Mouse (Mus musculus): ENCODE measurements around the gene Asphd1. TPM values are rescaled to one million over a fixed set of nuclear protein-coding genes. Genes with fewer than 3 reads are reported as not detected.

Gene Asphd1
- under 1 TPM in 1 of 4 experiments, not detected in 3; 0.19 TPM for total RNA-seq (2022)

- peak; percentile 6 for DNase-seq (ENCODE audit: low spot score)
Observed at GRCm38 (mm10) chr7:126949403-126949792, at the start of gene Asphd1. Asphd1 (minus strand) TSS chr7:126949582.

DNA sequence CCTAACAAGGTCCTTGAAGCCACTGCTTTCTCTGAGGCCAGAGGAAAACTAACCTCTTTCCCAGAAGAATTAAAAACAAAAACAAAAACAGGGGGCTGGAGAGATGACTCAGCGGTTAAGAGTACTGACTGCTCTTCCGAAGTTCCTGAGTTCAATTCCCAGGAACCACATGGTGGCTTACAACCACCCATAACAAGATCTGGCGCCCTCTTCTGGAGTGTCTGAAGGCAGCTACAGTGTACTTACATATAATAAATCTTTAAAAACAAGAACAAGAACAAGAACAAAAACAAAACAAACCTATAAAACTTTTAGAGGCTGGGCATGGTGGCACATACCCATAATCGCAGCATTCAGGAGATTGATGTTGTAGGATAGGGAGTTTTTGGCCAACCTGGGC is 47.1 kb upstream of the Asphd1 start:
- DNase-seq (ENCODE audit: low spot score): no peak

DNA sequence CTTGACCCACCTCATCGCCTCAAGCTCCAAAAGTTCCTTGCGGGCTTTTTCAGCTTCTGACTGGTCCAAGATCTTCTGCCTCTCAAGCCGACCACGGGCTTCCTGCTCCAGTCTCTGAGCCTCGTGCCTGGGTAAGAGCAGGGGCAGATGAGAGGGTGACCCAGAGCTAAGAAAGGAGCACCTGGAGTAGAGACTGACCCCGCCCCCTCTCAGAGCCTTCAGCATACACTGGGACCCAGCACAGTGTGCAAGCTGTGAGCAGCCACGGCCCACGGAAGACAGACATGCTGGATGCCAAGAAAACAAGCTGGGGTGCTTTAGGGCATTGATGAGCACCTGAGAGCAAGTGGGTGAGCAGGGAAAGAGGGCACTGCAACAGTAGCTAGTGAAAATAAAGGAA is 39.4 kb upstream of the Asphd1 start:
- no peak for DNase-seq (ENCODE audit: low spot score)

- no peak for DNase-seq (ENCODE audit: low spot score)
Observed at GRCm38 (mm10) chr7:126986319-126986718, 36.9 kb upstream of the Asphd1 start.

GRCm38 (mm10) chr7:126984667-126985444 is 35.5 kb upstream of the Asphd1 start:
- DNase-seq (ENCODE audit: low spot score): no peak

DNA sequence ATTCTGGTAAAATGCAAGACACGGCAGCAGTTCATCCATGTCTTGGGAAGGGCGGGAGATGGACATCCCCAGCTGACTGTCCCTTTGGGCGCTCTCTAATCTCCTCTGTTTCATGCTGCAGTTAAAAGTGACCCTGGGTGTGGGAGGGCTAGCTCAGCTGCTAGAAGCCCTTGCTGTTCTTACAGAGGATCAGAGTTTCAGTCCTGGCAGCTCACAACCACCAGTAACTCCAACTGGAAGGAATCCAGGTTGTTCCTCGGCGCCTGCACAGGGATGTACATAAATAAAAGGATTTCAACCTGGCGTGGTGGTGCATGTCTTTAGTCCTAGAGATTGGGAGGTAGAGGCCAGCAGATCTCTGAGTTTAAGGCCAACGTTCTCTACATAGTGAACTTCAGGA is 33.7 kb upstream of the Asphd1 start:
- DNase-seq (ENCODE audit: low spot score): no peak

DNA sequence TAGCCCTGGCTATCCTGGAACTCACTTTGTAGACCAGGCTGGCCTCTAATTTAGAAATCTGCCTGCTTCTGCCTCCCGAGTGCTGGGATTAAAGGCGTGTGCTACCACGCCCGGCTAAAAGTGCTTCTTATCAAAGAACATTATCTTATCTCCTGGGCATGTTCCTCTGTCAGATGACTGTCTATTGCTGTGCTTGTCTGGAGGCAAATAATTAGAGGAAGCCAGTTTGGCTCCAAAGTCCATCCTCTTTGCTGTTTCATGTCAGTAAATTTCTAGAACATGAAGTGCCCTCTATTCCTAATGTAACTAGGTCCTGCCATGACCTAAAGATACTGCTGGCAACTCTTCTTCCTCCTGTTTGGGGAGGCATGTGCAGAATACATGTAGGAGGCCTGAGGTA is 32.7 kb upstream of the Asphd1 start:
- no peak for DNase-seq (ENCODE audit: low spot score)

DNA sequence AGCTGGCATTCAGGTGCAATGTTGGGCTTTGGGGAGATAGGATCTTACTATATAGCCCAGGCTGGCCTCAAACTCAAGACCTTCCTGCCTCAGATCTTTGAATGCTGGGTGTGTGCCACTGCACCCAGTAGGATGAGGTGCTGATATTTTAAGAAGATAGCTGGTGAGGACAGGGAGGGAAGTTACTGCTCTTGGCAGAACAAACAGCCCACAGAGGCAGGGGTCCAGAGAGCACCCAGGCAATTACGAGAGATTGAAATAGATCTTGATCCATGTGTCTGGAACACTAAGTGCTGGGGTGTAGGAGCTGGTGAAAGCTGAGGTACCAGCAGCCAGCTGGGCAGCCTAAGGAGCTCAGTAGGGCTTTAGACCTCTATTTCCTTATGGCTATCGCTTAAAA is 32.2 kb upstream of the Asphd1 start:
- DNase-seq (ENCODE audit: low spot score): no peak

- DNase-seq (ENCODE audit: low spot score): no peak
Observed at GRCm38 (mm10) chr7:126978841-126979240, 29.5 kb upstream of the Asphd1 start.

DNA sequence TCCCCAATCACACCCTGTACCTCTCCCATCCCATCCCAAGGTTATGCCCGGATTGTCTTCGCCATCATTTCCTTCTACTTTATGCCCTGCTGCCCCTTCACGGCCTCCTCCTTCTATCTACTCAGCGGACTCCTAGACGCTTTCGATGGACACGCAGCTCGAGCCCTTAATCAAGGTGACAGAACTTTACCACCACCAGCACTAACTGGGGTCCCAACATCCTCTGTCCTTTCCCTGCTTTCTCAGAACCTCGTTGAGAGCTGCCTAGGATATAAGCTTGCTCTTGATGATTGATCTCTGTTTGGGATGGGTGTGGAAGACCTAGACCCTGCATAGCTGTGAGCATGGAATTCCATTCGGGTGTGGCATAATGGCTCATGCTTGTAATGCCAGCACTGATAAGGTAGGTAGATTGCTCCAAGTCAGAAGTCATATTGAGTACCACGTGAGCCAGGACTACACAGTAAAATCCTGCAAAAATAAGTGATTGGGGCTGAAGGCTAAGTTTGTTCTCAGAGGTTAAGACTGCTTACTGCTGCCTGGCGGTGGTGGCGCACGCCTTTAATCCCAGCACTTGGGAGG is 27.6 kb upstream of the Asphd1 start:
- DNase-seq (ENCODE audit: low spot score): no peak

DNA sequence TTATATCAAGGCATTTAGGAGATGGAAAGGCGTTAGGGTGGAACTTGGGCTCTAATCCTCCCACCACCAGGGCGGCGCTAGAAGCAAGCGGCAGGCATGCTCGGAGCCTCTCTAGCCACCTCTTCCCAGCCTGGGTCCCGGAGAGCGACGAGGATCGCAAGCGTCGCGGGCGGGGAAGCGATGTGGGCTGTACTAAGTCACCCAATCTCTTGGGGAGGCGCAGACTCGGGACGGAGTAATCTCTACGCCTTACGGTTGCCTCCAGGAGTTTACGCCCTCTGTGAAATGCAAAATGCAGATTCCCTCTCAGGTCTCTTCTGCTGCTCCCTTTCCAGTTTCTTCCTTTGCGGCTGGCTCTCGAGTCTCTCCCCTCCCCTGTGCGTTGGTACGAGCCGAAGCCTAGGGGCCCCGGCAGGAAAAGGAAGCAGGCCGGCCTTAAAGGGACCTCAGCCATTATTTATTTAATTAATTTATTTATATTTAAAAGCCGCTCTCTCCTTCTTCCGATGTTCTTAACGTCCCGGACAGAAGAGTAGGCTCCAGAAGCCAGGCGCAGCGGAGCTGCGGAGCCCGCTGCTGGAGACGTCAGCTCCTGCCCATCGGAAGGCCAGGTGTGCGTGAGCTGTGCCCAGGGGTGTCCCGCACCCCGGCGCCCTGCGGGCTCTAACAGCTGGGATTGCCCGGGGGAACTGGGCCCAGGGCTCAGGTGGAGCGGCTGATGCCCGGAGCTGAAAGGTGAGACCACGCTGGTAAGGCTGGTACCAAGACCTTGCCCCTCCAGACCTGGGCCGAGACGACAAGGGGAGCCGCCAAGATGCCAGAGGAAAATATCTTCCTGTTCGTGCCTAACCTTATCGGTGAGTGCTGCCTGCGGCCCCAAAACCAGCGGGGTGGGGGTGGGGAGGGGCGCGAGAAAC is 26.8 kb upstream of the Asphd1 start, which contains the start of gene Cdiptos:
TSS of gene Cdiptos (minus strand) at position 149 of the 917 bp plus-strand sequence.
- DNase-seq (ENCODE audit: low spot score): peak; percentile 96

DNA sequence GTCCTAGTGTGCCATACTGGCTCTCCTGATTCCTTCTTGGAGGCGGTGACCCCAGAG is 26.3 kb upstream of the Asphd1 start, which contains the start of gene Cdipt:
TSS of gene Cdipt (plus strand) at position 22 of the 57 bp plus-strand sequence.
- DNase-seq (ENCODE audit: low spot score): no peak

DNA sequence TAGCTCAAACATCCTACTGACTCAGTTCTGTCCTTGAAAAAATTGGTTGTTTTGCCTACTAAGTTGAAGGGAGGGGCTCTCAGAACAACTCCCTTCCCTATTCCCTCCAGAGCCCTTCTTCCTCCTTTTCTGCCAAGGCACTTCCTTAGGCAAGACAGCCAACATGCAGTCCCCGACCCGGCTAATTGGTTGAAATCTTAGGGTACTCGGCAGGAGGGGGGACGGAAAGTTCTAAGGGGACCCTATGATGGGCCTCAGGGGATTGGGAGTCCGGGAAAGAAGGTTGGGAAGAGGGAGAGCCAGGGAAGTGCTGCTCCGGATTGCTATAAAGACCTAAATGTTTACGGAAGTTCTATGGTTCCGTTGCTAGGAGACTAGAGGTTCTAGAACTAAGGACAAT is 26.1 kb upstream of the Asphd1 start:
- DNase-seq (ENCODE audit: low spot score): peak; percentile 64

GRCm38 (mm10) chr7:126967361-126967760 is 18.0 kb upstream of the Asphd1 start:
- DNase-seq (ENCODE audit: low spot score): no peak

DNA sequence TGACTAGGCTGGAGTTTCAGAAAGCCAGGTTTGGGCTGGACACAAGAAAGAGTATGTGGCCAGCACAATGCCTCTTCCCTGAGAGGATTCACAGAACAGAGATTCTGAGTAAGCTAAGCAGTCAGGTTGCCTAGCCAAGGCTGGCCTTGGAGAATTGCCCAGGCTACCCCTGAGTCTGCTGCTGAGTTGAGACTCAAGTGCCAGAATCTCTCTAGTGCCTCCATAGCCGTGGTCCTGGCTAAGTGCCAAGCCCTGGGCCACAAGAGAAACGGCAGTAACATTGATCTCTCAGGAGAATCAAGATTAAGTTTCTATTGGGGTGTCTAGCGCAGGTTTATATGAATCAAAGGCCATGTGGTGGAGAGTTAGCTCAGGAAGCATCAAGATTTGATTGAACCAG is 16.2 kb upstream of the Asphd1 start:
- DNase-seq (ENCODE audit: low spot score): no peak

DNA sequence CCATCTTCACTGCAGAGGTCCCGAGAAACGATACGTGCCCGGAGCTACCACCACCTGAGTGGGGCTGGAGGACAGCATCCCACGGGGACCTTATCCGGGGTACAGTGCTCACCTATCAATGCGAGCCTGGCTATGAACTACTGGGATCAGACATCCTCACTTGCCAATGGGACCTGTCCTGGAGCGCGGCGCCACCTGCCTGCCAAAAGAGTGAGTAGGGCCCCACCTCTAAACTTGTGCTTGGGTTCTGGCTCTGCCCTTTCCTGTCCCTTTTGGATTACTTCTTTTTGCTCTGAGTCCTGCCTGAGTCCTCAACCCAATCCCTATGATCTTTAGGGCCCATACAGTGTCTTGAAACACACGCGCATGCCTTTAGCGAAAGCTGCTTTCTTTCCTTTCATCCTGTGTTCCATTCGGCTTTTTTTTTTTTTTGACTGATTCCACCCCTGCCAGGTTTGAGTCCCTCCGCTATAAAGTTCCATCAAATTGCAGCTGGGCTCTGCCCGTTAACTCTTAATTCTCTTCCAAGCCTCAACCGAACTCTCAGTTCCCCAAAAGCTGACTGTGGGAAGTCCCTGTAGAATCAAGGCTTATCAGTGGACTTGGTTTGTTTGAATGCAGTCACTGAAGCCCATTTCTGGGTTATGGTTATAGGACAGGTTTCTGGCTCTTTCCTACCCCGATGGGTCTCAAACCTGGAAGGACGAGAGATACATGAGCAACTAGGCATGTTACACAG is 14.3 kb upstream of the Asphd1 start:
- DNase-seq (ENCODE audit: low spot score): no peak

DNA sequence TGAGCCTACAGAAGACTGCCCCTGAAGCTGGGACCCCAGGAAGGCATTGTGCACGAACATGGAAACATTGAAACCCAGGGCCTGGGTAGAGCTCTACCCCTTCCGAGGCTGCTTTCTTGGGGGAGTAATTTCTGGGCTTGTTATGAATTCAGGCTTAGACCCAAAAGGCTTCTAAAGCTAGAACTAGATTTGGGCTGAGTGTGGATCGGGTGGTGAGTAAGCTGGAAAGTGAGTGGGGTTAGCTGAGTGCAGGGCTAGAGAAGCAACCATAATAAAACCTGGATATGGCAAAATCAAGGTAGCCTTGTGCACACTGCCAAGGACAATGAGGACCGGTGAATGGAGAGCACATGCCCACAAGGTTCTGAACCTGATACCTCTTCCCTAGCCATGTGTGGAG is 12.6 kb upstream of the Asphd1 start:
- DNase-seq (ENCODE audit: low spot score): no peak

DNA sequence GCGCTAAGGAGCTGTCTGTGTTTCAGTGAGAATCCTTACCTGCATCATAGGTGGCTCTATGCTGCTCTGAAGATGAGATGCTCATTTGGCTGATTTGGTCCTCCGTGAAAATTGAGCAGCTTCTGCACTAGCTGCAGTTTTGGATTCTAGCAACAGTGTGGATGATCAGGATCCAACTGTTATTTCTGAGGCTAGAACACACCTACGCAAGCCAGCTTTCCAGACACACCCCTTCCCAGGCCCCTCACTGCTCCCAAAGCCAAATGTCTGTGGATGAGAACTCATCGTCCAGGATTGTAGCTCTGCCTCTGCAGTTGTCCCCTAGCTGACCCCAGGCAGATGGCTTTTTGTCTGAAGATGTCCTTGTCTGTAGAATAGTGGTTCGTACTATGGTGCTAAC is 11.7 kb upstream of the Asphd1 start:
- no peak for DNase-seq (ENCODE audit: low spot score)

- no peak for DNase-seq (ENCODE audit: low spot score)
Observed at GRCm38 (mm10) chr7:126959780-126960179, 10.4 kb upstream of the Asphd1 start.

- no peak for DNase-seq (ENCODE audit: low spot score)
Observed at GRCm38 (mm10) chr7:126955125-126955524, 5.7 kb upstream of the Asphd1 start.

- no peak for DNase-seq (ENCODE audit: low spot score)
Observed at GRCm38 (mm10) chr7:126952646-126953045, 3.3 kb upstream of the Asphd1 start.

GRCm38 (mm10) chr7:126951741-126952140 is 2.4 kb upstream of the Asphd1 start:
- DNase-seq (ENCODE audit: low spot score): no peak

Data from heart, adult 8-10 months (tissue).